Mouse (Mus musculus): ENCODE data around the gene Cdk5rap2. TPM values are rescaled to one million over a fixed set of nuclear protein-coding genes. Genes with fewer than 3 reads are reported as not detected.

The Cdk5rap2 gene
- total RNA-seq, 2 experiments from 2014 or later, result 8.0 to 11.9 TPM

DNA sequence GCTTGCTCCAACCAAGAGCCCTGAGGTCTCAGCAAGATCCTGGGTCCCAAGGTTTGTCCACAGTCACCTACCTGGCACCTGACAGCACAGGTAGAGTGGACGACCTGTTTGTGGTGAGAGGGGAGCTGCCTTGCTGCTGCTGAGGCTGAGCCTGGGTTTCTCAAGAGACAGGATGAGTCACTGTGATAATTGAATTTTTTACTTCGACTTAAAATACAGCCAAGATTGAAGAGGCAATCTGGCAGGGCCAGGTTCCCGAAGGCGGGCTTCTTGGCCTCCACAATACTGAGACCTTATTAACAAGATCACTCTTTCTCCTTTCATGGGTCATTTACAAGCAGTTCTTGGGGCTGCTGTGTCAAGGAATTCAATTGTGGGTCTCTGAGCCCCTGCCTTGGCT, 190.5 kb downstream of the Cdk5rap2 start:
- intact Hi-C loops (cut with DNase I), result no loop called here
- DNase-seq, result no peak

DNA sequence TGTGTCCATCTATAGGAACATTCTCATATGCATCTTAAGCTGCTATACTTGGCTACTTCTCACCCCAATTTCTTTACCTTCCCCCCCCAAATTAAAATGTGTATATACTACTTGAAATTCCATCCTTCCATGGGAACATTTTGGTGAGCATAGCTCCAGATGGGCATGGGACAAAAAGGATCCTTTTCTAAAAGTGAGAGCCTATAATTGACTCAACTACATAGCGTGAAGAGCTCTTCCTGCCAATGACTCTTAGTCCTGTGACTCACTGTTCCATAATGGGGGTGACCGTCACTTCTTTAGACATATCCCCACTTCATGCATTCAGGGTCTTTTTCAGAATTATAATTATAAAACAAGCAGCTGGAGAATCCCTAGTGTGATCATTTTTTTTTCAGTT, 224.3 kb downstream of the Cdk5rap2 start:
- intact Hi-C loops (cut with DNase I), result no loop called here
- no peak for DNase-seq

Other genes starting within 250 kb of the Cdk5rap2 start
- gene Megf9, start 124.6 kb upstream of the Cdk5rap2 start, total RNA-seq (2021), result 10 to 100 TPM; 14.8 to 18.3 TPM

Data from heart, postnatal 10 days (tissue).